Mouse (Mus musculus) right cerebral cortex, adult 2 months (tissue): ENCODE results near the gene Ces3b.
A peak's percentile ranks its signal among the peaks of the same experiment; 100 is the strongest.
"Not testable (repeated sequence)": the region's sequence is repeated elsewhere in the genome, so short reads cannot be mapped to it uniquely, and the experiment has no call there.

Experiments used
- DNase-seq, 2 experiments: peaks; one replicate each; pipeline ENCODE4 v3.0.0; 2021 to 2022; ENCODE audit warnings: low spot score in 2 of 2

The Ces3b gene

GRCm38 (mm10) chr8:105083449-105084050 is at the start of gene Ces3b:
TSS of gene Ces3b (plus strand) at chr8:105083753.
- no peak for DNase-seq

GRCm38 (mm10) chr8:105043510-105043909 is 40.0 kb upstream of the Ces3b start:
- DNase-seq, result no peak

GRCm38 (mm10) chr8:105045824-105046401 is 37.6 kb upstream of the Ces3b start:
- DNase-seq, result no peak

GRCm38 (mm10) chr8:105048371-105048854 is 35.1 kb upstream of the Ces3b start, which contains the start of gene Ces3a:
TSS of gene Ces3a (plus strand) at chr8:105048601.
- no peak for DNase-seq

GRCm38 (mm10) chr8:105056211-105056610 is 27.3 kb upstream of the Ces3b start:
- no peak for DNase-seq

- DNase-seq, result no peak
These were observed 23.5 kb upstream of the Ces3b start for GRCm38 (mm10) chr8:105060056-105060455.

GRCm38 (mm10) chr8:105066761-105067160 is 16.8 kb upstream of the Ces3b start:
- peak in 1 of 2 experiments; percentile 2 for DNase-seq

GRCm38 (mm10) chr8:105067905-105068304 is 15.6 kb upstream of the Ces3b start:
- not testable (repeated sequence) for DNase-seq

GRCm38 (mm10) chr8:105068971-105069370 is 14.6 kb upstream of the Ces3b start:
- DNase-seq, result no peak

GRCm38 (mm10) chr8:105076601-105077000 is 7.0 kb upstream of the Ces3b start:
- DNase-seq, result no peak

GRCm38 (mm10) chr8:105077071-105077470 is 6.5 kb upstream of the Ces3b start:
- DNase-seq, result no peak

- no peak for DNase-seq
These were observed 5.0 kb upstream of the Ces3b start for GRCm38 (mm10) chr8:105078591-105078990.

GRCm38 (mm10) chr8:105080814-105081336 is 2.7 kb upstream of the Ces3b start:
- DNase-seq, result no peak

- DNase-seq, result not testable (repeated sequence)
These were observed 4.6 kb downstream of the Ces3b start for GRCm38 (mm10) chr8:105088166-105088565.

GRCm38 (mm10) chr8:105088581-105088980 is 5.0 kb downstream of the Ces3b start:
- no peak for DNase-seq

GRCm38 (mm10) chr8:105093992-105094391 is 10.4 kb downstream of the Ces3b start:
- DNase-seq, result no peak

- DNase-seq, result not testable (repeated sequence)
These were observed 18.7 kb downstream of the Ces3b start for GRCm38 (mm10) chr8:105102101-105102785.

GRCm38 (mm10) chr8:105103701-105104100 is 20.1 kb downstream of the Ces3b start:
- not testable (repeated sequence) for DNase-seq

GRCm38 (mm10) chr8:105104220-105104619 is 20.7 kb downstream of the Ces3b start:
- no peak for DNase-seq

GRCm38 (mm10) chr8:105129864-105130263 is 46.3 kb downstream of the Ces3b start:
- DNase-seq, result no peak

- no peak for DNase-seq
These were observed 48.0 kb downstream of the Ces3b start, which contains the start of gene Ces4a for GRCm38 (mm10) chr8:105131509-105131908. TSS of gene Ces4a (plus strand) at chr8:105131800.

- DNase-seq, result peak; percentile 48 to 60
These were observed 54.9 kb downstream of the Ces3b start for GRCm38 (mm10) chr8:105138423-105138822.
